Mouse (Mus musculus) WW6 (cell line): ENCODE measurements around the gene Gm8332.
"Not testable (repeated sequence)": the region's sequence is repeated elsewhere in the genome, so short reads cannot be mapped to it uniquely, and the experiment has no call there.

ENCODE experiments used
- DNase-seq: peaks from one replicate; pipeline ENCODE4 v3.0.0-alpha.2; 2013; ENCODE audit warnings: low read depth, low spot score

Gm8332 gene

GRCm38 (mm10) chr12:88250000-88250399 lies at the start of gene Gm8332:
TSS of gene Gm8332 (minus strand) at chr12:88250100.
- not testable (repeated sequence) for DNase-seq

GRCm38 (mm10) chr12:88297171-88297570 lies 47.3 kb upstream of the Gm8332 start:
- not testable (repeated sequence) for DNase-seq

GRCm38 (mm10) chr12:88293082-88293481 lies 43.2 kb upstream of the Gm8332 start:
- not testable (repeated sequence) for DNase-seq

- not testable (repeated sequence) for DNase-seq
Observed at GRCm38 (mm10) chr12:88285224-88285623, 35.3 kb upstream of the Gm8332 start.

- DNase-seq, result not testable (repeated sequence)
Observed at GRCm38 (mm10) chr12:88274400-88274799, 24.5 kb upstream of the Gm8332 start, which contains the start of gene Gm5662. TSS of gene Gm5662 (minus strand) at chr12:88274500.

GRCm38 (mm10) chr12:88257241-88257640 lies 7.3 kb upstream of the Gm8332 start:
- no peak for DNase-seq

- not testable (repeated sequence) for DNase-seq
Observed at GRCm38 (mm10) chr12:88255917-88256316, 6.0 kb upstream of the Gm8332 start.

- not testable (repeated sequence) for DNase-seq
Observed at GRCm38 (mm10) chr12:88245786-88246185, 4.1 kb downstream of the Gm8332 start.

GRCm38 (mm10) chr12:88242940-88243339 lies 7.0 kb downstream of the Gm8332 start:
- DNase-seq, result not testable (repeated sequence)

GRCm38 (mm10) chr12:88219445-88219844 lies 30.5 kb downstream of the Gm8332 start:
- DNase-seq, result no peak

- DNase-seq, result not testable (repeated sequence)
Observed at GRCm38 (mm10) chr12:88218059-88218458, 31.8 kb downstream of the Gm8332 start.

GRCm38 (mm10) chr12:88214641-88215040 lies 35.3 kb downstream of the Gm8332 start:
- DNase-seq, result no peak

GRCm38 (mm10) chr12:88211458-88211857 lies 38.4 kb downstream of the Gm8332 start:
- not testable (repeated sequence) for DNase-seq

GRCm38 (mm10) chr12:88202856-88203255 lies 47.0 kb downstream of the Gm8332 start:
- no peak for DNase-seq
